Mouse (Mus musculus) myocyte (in vitro differentiated cells): Measurements from ENCODE around the gene Dtnb. TPM values are rescaled to one million over a fixed set of nuclear protein-coding genes. Genes with fewer than 3 reads are reported as not detected.

ENCODE experiments used
- H3K27me3 ChIP-seq: one replicate; pipeline ENCODE4 v1.6.1; 2011; ENCODE audit not compliant: control insufficient read depth, insufficient read depth, insufficient read length
- H3K36me3 ChIP-seq: one replicate; pipeline ENCODE4 v1.6.1; 2011; ENCODE audit not compliant: control insufficient read depth, insufficient read depth
- H3K4me2 ChIP-seq: one replicate; pipeline ENCODE4 v1.6.1; 2011; ENCODE audit warnings: low read depth, control low read depth
- H3K4me3 ChIP-seq: one replicate; pipeline ENCODE4 v1.5.1; 2011; ENCODE audit warnings: mild to moderate bottlenecking, control low read depth, moderate library complexity
- H3K79me2 ChIP-seq: one replicate; pipeline ENCODE4 v1.6.1; 2011; ENCODE audit not compliant: control insufficient read depth, insufficient read depth
- H3ac ChIP-seq: one replicate; pipeline ENCODE4 v1.6.1; 2011; ENCODE audit not compliant: control insufficient read depth, insufficient read length
- CEBPB ChIP-seq: IDR thresholded peaks from 2 replicates; pipeline ENCODE4 v1.6.1; 2011; ENCODE audit warnings: mild to moderate bottlenecking, moderate library complexity; ENCODE audit not compliant: poor library complexity, insufficient read depth, severe bottlenecking
- E2F4 ChIP-seq: IDR thresholded peaks from one replicate; pipeline ENCODE4 v1.6.1; 2011; ENCODE audit warnings: mild to moderate bottlenecking, control low read depth, moderate library complexity; ENCODE audit not compliant: insufficient read depth
- MAX ChIP-seq: IDR thresholded peaks from one replicate; pipeline ENCODE4 v1.6.1; 2011; ENCODE audit warnings: low read depth, mild to moderate bottlenecking, control low read depth
- MYOD1 ChIP-seq, 3 experiments: IDR thresholded peaks; one replicate each; pipeline ENCODE4 v1.6.1; 2011; ENCODE audit warnings: control low read depth in 2 of 3, low read depth in 2 of 3, mild to moderate bottlenecking in 2 of 3, moderate library complexity in 1 of 3; ENCODE audit not compliant: insufficient read length in 2 of 3, control insufficient read depth in 1 of 3
- MYOG ChIP-seq, 3 experiments: IDR thresholded peaks; one replicate each; pipeline ENCODE4 v1.6.1; 2011; ENCODE audit warnings: control low read depth in 2 of 3, low read depth in 2 of 3, mild to moderate bottlenecking in 2 of 3; ENCODE audit not compliant: insufficient read length in 2 of 3, control insufficient read depth in 1 of 3, insufficient read depth in 1 of 3
- POLR2A ChIP-seq: IDR thresholded peaks from one replicate; pipeline ENCODE4 v1.6.1; 2011; ENCODE audit warnings: low read depth, mild to moderate bottlenecking, control low read depth, moderate library complexity; ENCODE audit not compliant: insufficient read length
- POLR2AphosphoS2 ChIP-seq: IDR thresholded peaks from one replicate; pipeline ENCODE4 v1.6.1; 2011; ENCODE audit warnings: low read depth, control low read depth; ENCODE audit not compliant: insufficient read length
- REST ChIP-seq: IDR thresholded peaks from one replicate; pipeline ENCODE4 v1.6.1; 2011; ENCODE audit warnings: mild to moderate bottlenecking, control low read depth, moderate library complexity; ENCODE audit not compliant: insufficient read depth, insufficient read length
- SRF ChIP-seq: IDR thresholded peaks from one replicate; pipeline ENCODE4 v1.6.1; 2011; ENCODE audit warnings: low read depth; ENCODE audit not compliant: control insufficient read depth, insufficient read length
- TCF12 ChIP-seq: IDR thresholded peaks from one replicate; pipeline ENCODE4 v1.6.1; 2011; ENCODE audit warnings: mild to moderate bottlenecking, control low read depth; ENCODE audit not compliant: poor library complexity, insufficient read depth, severe bottlenecking
- TCF3 ChIP-seq: IDR thresholded peaks from one replicate; pipeline ENCODE4 v1.6.1; 2011; ENCODE audit warnings: low read depth, control low read depth; ENCODE audit not compliant: insufficient read length
- USF1 ChIP-seq: IDR thresholded peaks from one replicate; pipeline ENCODE4 v1.6.1; 2011; ENCODE audit warnings: low read depth, mild to moderate bottlenecking, control low read depth, moderate library complexity
- polyA plus RNA-seq: library from polyadenylated mRNA; unstranded; fragments of >200 nt; fragmentation: generic; extraction: Trizol; gene quantifications from one replicate; pipeline ENCODE4 v1.2.1, GENCODE M21; 2012; ENCODE audit warnings: missing spikeins

Gene Dtnb
- polyA plus RNA-seq, 1 experiment, result 5.5 TPM

- no peaks in the 10 kb centered on the region for H3K27me3 ChIP-seq
Observed at GRCm38 (mm10) chr12:3738741-3739529, 166.8 kb downstream of the Dtnb start.

GRCm38 (mm10) chr12:3739749-3740704 is 167.8 kb downstream of the Dtnb start:
- H3K27me3 ChIP-seq, result no peaks in the 10 kb centered on the region
- H3K79me2 ChIP-seq, result no peaks in the 10 kb centered on the region
- no peak overlapping the region for H3ac ChIP-seq
- no peak overlapping the region for H3K4me3 ChIP-seq
- TF ChIP-seq POLR2AphosphoS2 (no peak), TCF3 (no peak), SRF (no peak), TCF12 (no peak), MYOG (IDR thresholded peaks at IDR 0.05; ENCODE audit: control insufficient read depth in 1 of 3, insufficient read depth in 1 of 3, insufficient read length in 2 of 3, low read depth in 2 of 3) (no peak), MYOD1 (IDR thresholded peaks at IDR 0.05; ENCODE audit: control insufficient read depth in 1 of 3, insufficient read length in 2 of 3, low read depth in 2 of 3) (no peak), MAX (no peak), REST (no peak), POLR2A (no peak), E2F4 (no peak), CEBPB (no peak), USF1 (no peak)
- H3K4me2 ChIP-seq, result no peak overlapping the region
- no peaks in the 10 kb centered on the region for H3K36me3 ChIP-seq

More at GRCm38 (mm10) chr12:3738741-3739529, 166.8 kb downstream of the Dtnb start:
- TF ChIP-seq REST (no peak), TCF3 (no peak), USF1 (no peak), MYOG (IDR thresholded peaks at IDR 0.05; ENCODE audit: control insufficient read depth in 1 of 3, insufficient read depth in 1 of 3, insufficient read length in 2 of 3, low read depth in 2 of 3) (no peak), MAX (no peak), POLR2A (no peak), POLR2AphosphoS2 (no peak), MYOD1 (IDR thresholded peaks at IDR 0.05; ENCODE audit: control insufficient read depth in 1 of 3, insufficient read length in 2 of 3, low read depth in 2 of 3) (no peak), CEBPB (no peak)
- H3K79me2 ChIP-seq, result no peaks in the 10 kb centered on the region
- H3K4me3 ChIP-seq, result no peak overlapping the region
- no peaks in the 10 kb centered on the region for H3K36me3 ChIP-seq
- no peak overlapping the region for H3ac ChIP-seq
- no peak overlapping the region for H3K4me2 ChIP-seq

- H3K27me3 ChIP-seq, result no peaks in the 10 kb centered on the region
- no peak overlapping the region for H3ac ChIP-seq
- TF ChIP-seq CEBPB, result no peak
- no peak for TF ChIP-seq USF1
- no peak for TF ChIP-seq MAX
- TF ChIP-seq TCF3, result no peak
- no peak for TF ChIP-seq MYOG (IDR thresholded peaks at IDR 0.05; ENCODE audit: control insufficient read depth in 1 of 3, insufficient read depth in 1 of 3, insufficient read length in 2 of 3, low read depth in 2 of 3)
- TF ChIP-seq TCF12, result no peak
- TF ChIP-seq POLR2AphosphoS2, result no peak
- no peak for TF ChIP-seq POLR2A
- TF ChIP-seq REST, result no peak
- no peak for TF ChIP-seq MYOD1 (IDR thresholded peaks at IDR 0.05; ENCODE audit: control insufficient read depth in 1 of 3, insufficient read length in 2 of 3, low read depth in 2 of 3)
- no peak for TF ChIP-seq E2F4
- TF ChIP-seq SRF, result no peak
- no peaks in the 10 kb centered on the region for H3K79me2 ChIP-seq
- no peaks in the 10 kb centered on the region for H3K36me3 ChIP-seq
- H3K4me3 ChIP-seq, result no peak overlapping the region
- no peak overlapping the region for H3K4me2 ChIP-seq
Observed at GRCm38 (mm10) chr12:3740705-3741081, 168.5 kb downstream of the Dtnb start.

GRCm38 (mm10) chr12:3745432-3746105 is 173.4 kb downstream of the Dtnb start:
- Histone ChIP-seq H3K4me3 (no peak overlapping the region), H3K79me2 (no peaks in the 10 kb centered on the region), H3K27me3 (no peaks in the 10 kb centered on the region), H3K36me3 (no peaks in the 10 kb centered on the region), H3K4me2 (no peak overlapping the region), H3ac (no peak overlapping the region)
- TF ChIP-seq SRF (no peak), E2F4 (no peak), MYOG (IDR thresholded peaks at IDR 0.05; ENCODE audit: control insufficient read depth in 1 of 3, insufficient read depth in 1 of 3, insufficient read length in 2 of 3, low read depth in 2 of 3) (no peak), TCF3 (no peak), POLR2AphosphoS2 (no peak), REST (no peak), USF1 (no peak), CEBPB (no peak), MYOD1 (IDR thresholded peaks at IDR 0.05; ENCODE audit: control insufficient read depth in 1 of 3, insufficient read length in 2 of 3, low read depth in 2 of 3) (no peak), TCF12 (no peak), MAX (no peak), POLR2A (no peak)
